Mouse (Mus musculus): Measurements from ENCODE around the gene Bmp8b.
"Not testable (repeated sequence)": the region's sequence is repeated elsewhere in the genome, so short reads cannot be mapped to it uniquely, and the experiment has no call there.

Gene Bmp8b

DNA sequence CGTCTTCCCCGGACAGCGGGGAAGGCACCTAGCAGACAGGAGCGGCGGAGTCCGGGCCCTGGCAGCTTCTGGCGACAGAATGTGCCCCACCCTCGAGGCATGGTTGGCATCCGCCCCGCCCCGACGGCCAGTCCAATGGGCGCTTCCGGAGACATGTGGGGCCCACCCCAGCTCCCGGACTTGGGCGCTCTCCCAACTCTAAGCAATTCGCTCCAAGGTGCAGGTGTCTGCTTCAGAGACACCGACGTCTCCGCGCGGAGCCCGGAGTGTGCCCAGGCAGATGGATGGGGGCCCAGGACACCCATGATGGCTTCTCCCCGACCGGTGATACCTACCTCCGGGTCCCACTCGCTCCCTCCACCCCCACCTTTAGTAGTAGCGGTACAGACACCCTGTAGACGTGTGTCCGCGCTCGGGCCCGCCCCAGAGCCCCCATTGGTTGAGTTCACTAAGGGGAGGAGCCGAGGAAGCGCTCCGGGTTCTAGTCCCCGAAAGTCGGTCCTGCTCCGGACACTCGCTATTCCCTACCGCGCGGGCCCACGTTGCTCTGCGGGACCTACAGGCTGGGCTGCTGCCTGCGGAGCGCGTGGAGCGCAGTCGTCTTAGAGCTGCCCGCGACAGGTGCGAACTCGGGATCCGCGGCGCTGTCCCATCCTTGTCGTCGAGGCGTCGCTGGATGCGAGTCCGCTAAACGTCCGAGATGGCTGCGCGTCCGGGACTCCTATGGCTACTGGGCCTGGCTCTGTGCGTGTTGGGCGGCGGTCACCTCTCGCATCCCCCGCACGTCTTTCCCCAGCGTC lies at the start of gene Bmp8b:
Gene Bmp8b (plus strand): TSS at position 515 of the 800 bp plus-strand sequence.
- DNase-seq (ENCODE audit: low spot score), result no peak

DNA sequence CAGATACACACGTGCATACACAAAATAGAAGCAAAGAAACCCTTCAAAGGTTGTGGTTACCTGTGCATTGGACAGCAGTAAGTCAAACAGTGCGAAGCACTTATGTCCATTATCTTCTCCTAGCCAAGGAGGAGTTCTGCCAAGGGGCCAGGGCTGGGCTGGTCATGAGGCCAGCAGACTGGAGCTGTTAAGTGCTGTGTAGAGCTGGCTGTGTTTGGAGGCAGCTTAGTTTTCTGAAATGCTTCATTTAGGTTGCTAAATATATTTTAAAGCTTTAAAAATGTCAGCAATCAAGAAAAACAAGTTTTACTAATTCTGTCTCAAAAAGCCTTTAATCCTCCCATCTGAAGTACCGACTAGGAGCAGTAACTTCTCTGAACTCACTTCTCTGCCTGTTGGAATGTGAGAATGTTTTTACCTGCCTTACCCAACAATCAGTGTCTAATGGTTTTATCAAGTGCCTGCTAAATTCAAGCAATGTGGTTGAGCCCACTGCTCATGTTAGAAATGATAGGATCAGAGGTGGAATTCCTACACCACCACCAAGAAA lies 48.3 kb upstream of the Bmp8b start:
- DNase-seq (ENCODE audit: low spot score), result no peak

DNA sequence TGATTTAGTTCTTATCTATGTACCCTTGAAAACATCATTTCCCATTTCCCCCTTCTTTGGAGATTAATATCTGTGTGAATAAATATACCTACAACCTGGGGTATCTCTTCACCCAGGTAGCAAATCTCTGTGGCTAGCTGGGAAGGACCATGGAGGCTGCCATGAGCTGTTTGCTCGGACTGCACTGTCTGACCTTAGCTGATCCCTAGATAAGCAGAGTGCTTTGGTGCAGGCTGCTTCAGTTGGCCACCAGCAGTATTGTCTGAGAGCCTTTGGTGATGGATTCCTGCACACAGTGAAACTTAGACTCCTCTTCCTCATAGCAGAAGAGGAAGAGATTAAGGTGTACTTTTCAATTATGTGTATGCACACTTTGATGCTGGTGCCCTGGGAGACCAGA lies 47.0 kb upstream of the Bmp8b start:
- DNase-seq (ENCODE audit: low spot score), result no peak

DNA sequence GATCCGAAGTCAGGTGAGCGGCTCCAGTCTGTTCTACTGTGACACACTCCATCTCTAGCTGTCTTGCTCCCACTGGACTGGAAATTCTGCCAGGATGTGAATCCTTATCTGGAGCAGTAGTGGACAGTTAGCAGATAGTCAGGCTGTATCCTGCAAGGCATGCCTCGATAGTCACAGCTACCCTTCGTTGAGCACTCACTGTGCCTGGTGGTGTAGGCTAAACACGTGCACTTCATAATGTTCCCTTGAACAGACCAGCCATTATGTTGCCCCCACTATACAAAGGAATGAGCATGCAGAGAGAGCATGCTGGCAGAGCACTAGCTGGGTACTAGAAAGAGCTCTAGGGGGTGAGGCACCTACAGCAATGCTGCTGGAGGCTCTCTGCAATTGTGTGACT lies 43.2 kb upstream of the Bmp8b start:
- no peak for DNase-seq (ENCODE audit: low spot score)

DNA sequence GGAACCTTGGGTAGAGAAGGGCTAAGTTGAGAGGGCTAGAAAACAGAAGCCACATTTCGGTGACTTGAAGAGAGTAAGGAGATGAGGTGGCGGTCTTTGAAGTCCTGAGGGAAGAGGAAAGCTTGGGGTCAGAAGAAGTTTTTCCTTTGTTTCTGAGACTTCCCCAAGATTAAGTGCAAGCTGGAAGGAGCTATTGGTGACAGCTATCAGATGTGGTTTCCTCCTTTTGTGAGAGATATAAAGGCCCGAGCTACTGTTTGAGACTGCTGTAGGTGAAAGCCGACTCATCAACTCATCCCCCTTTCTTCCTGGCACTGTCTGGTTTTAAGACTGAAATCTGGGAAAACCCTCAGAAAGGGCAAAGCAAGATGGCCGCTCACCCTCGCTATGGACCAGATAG lies 36.3 kb upstream of the Bmp8b start:
- DNase-seq (ENCODE audit: low spot score), result no peak

DNA sequence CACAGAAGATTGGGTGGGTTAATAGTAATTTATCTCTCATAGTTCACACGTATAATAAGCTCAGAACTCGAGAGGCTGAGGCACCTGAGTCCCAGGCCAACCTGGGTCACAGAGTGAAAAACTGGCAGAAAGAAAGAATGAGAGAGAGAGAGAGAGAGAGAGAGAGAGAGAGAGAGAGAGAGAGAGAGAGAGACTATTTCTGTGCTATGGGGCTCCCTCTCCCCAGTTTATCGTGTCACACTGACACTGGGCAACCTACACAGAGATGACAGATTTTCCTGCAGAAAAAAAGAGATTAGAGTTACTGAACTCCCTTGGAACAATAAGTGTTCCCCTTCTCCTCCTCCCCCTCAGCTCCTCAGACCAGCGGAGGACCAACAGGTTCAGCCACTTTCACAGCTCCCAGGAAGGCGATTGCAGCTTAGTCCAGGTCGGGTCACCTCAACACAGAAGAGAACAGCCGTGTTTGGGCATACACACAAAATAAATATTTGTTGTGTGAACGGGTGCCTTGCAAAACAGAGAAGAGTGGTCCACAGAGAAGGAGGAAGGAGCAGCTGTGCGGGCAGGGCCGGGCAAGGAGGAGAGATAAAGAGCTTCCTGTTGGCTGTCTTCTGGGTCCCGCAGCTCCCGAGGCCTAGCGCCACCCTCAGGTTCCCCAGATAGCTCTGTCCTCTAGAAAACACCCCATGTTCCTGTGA lies 33.5 kb upstream of the Bmp8b start:
- no peak for DNase-seq (ENCODE audit: low spot score)

DNA sequence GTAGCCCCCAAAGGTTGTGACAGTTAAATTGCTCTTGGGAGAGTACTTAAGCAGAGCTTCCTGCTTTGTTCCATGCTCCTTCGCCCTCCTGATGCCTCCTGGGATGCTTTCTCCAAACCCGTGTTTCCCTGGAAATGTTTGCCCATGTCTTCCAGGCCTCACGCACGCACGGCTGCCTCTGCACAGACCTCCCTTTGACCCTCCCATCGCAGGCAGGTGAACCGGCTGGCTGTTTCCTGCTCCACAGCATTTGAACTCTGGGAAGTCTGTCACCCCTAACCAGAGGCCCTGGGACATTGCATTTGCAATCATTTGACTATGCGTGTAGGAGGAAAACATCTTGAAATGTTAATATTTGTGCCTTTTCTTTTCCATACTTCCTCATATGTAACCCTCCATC lies 28.0 kb upstream of the Bmp8b start:
- no peak for DNase-seq (ENCODE audit: low spot score)

DNA sequence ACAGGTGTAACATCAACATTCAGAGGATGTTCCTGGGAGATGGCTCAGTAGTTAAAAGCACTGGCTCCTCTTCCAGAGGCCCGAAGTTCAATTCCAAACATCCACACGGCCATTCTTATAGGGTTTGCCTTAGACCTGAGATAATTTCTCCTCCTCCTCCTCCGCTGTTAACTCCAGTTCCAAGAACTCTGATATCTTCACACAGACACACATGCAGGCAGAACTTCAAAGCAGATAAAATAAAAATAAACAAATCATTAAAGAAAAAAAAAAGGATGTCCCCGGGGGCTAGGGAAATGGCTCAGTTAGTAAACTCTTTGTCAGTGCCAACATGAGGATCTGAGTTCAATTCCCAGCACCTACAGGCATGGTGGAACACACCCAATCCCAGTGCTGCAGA lies 26.7 kb upstream of the Bmp8b start:
- no peak for DNase-seq (ENCODE audit: low spot score)

DNA sequence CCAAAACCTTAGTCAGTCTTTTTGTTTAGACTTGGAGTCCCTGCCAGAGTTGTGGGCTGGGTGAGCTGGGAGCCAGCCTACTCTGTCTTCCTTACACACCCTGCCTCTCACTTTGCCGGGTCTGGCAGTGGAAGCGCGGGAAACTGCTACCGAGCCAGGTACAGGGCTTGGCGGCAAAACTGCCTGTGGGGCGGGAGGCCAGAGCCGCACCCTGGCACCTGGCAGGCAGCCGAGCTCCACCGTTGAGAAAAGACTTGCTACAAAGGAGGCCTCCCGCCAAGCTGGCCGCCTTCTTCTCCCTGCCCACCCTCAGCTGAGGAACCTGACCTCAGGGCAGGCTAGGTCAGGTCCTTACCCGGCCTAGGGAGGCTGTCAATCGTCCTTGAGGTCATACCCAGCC lies 24.2 kb upstream of the Bmp8b start:
- no peak for DNase-seq (ENCODE audit: low spot score)

DNA sequence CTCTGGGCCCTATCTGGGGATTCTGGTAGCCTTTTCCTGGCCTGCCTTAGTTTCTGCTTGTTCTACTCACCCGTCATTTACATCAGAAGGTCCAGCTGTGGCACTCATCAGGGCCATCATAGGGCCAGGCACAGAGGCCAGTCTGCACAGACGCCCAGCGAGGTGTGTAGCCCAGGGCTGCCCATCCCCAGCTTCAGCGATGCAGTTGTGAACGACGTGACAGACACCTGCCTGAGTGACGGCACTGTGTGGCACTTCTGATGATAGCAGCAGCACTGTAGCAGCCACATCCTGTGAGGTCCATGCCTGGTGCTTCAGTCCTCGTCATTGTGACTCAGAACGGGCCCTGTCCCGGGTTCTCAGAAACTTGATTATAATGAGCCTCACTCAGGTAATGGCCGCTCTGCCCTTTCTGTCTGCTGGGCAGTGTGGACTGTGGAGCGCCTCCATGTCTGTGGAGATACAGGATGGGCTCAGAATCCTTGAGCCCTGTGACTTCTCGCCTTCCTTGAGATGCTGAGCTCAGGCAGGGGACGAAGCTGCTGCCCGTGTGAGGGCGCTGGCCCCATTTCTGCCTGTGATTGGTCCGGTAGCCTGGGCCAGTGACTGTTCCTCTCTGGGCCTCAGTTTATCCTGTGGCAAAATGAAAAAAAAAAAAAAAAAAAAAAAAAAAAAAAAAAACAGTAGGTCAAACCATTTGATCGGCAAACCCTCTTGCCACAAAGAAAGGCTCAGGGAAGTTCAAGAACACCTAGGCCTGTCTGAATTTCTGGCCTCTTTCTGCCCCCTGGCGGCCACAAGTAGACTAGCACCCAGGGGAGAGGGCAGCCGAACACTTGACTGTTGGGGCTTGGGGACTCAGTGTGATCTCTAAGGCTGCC lies 22.4 kb upstream of the Bmp8b start:
- no peak for DNase-seq (ENCODE audit: low spot score)

DNA sequence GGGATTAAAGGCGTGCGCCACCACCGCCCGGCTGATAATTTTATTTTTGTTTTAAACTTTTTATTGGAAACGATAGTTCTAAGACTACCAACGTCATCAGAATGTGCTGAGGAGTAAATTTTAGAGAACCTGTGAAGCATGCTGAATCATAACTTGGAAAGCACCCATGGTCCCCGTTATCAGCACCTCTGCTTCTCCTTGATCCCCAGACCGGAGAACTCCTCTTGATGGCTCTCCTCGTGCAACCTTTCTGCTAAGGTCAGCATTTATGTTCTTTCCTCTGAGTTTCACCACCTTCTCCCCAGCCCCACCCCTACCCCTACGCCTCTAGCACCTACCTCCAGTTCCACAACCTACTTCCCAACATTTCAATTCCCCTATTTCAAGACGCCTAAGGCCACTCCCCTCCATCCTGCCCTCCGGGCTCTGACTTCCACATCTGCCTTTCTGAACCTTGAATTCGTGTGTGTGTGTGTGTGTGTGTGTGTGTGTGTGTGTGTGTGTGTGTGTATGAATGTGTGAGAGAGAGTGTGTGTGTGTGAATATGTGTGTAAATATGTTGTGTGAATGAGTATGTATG lies 21.6 kb upstream of the Bmp8b start:
- DNase-seq (ENCODE audit: low spot score), result no peak

DNA sequence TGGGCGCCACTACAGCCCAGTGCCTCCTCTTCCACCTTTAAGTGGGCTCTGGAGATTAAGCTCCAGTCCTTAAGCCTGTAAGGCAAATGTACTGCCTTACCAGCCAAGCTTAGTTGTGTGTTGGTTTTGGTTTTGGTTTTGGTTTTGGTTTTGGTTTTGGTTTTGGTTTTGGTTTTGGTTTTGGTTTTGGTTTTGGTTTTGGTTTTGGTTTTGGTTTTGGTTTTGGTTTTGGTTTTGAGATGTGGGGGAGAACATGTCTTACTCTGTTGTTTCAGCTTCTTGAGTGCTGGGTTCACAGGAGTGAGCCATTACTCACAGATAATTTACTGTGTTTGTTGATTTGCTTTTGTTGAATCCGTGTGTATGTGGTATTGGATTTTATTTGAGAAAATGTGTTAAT lies 19.7 kb upstream of the Bmp8b start:
- no peak for DNase-seq (ENCODE audit: low spot score)

DNA sequence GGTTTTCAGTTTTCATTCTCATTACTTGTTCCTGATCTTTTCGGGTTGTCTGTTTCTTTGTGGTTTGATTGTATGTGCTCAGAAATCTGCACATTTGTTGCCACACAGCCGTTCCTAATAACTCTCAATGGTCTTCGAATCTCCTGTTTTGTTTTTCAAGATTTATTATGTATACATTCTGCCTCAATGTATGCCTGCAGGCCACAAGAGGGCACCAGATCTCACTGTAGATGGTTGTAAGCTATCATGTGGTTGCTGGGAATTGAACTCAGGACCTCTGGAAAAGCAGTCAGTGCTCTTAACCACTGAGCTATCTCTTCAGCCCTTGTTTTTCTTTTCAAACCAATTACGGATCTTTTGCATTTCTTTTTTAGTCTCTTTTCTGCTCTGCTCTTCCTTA lies 18.6 kb upstream of the Bmp8b start:
- DNase-seq (ENCODE audit: low spot score), result no peak

DNA sequence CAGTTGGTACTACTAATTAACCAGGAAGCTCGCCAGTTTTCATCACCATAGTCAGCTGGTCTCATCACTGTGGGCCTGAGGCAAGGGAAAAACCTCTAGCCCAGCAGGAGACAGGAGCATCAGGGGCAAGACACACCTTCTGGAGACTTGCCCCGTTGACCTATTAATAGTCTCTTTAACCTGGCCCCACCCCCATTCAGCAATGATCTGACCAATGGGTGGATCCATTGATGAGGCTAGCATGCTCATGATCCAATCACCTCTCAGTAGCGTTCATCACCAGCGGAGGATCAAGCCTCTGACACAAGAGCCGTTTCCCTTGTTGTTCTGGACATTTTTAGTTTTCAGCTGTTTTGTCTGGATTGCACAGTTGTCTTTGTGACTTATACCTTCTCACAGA lies 12.3 kb upstream of the Bmp8b start:
- no peak for DNase-seq (ENCODE audit: low spot score)

DNA sequence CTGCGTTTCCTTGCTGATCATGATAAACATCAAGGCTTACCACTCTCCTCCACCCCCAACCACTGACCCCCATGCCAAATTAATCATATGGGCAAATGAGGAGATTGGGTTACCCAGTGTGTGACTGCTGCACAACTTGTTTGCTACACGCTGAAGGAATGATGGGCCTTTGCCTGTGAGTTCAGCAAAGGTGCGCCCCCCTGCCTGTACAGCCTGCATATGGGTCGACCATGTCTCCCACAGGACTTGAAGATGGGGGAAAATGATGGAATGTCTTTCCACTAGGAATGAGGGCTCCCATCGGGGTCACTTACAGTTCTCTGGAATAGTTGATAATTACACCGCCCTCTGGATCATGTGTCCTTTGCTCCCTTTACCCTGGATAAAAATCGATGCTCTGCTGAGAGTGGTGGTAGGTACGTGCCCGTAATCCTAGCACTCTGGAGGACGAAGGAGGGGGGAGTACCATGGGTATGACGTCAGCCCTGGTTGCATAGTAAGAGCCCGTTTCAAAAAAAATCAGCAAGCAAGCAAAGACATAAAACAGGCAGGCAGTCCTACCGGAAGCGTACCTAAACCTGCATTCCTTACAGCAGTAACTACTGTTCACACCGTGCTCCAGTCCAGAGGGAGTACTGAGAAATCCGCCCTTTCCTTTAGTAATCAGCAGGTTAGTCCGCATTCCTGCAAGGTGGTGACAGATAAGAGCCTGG lies 11.7 kb upstream of the Bmp8b start:
- DNase-seq (ENCODE audit: low spot score), result no peak

DNA sequence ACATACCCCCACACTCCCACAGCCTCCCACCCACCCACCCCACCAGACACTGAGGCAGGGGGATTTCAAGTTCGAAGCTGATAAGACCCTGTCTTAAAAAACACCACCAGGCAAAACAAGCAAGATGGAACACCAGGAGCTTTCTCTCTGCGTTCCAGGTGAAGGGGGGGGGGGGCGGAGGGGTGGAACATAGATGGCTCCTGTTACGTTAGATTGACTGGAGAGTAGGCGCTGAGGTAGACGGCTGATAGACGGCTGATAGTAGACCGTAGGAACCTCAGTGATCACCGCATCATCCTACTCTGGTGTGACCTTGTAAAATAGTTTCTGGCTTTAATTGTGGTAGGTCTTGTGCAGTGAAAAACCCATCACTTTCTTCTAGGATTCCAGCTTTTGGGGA lies 11.1 kb upstream of the Bmp8b start:
- no peak for DNase-seq (ENCODE audit: low spot score)

DNA sequence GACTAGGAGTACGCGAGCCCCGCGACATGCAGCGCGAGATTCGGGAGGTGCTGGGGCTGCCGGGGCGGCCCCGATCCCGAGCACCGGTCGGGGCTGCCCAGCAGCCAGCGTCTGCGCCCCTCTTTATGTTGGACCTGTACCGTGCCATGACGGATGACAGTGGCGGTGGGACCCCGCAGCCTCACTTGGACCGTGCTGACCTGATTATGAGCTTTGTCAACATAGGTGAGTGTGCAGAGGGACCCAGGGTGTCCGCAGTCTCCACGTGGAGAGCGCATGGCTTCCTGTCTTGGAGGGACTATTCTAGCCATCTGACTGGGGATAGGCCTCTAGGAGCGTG lies 456 bp downstream of the Bmp8b start:
- DNase-seq (ENCODE audit: low spot score), result no peak

DNA sequence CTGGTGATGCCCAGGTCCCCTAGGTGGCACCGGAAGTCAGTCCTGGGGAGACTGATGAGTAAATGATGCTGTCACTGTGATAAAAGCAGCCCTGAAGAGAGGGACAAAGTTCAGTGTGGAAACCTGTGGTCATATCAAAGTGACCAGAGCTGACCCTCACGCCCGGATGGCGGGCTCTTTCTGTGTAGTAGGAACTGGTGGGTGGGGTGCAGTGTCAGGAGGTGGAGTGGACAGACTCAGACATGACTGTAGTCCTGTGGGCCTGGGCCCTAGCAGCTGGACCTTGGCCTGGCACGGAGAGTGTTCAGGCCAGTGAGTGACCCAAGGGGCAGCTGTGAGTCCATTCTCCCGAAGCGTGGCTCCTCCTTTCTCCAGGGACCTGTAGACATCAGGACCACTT lies 964 bp downstream of the Bmp8b start:
- DNase-seq (ENCODE audit: low spot score), result not testable (repeated sequence)

DNA sequence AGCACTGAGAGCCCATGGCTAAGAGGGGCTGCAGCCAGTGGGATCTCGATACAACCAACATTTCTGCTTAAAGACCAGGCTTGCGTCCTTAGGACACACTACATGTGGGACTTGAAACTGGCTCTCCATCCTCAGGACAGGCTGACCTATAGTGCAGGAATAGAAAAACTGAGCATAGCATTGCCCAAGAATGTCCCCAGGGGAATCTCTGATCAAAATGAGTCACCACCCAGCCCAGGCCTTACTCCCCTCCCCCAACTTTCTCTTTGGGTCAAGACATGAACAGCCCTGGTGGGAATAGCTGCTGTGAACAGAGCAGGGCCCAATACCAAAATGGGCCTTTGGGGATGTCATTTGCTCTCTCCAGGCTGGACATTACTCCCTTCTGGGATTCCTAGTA lies 1.9 kb downstream of the Bmp8b start:
- DNase-seq (ENCODE audit: low spot score), result no peak

DNA sequence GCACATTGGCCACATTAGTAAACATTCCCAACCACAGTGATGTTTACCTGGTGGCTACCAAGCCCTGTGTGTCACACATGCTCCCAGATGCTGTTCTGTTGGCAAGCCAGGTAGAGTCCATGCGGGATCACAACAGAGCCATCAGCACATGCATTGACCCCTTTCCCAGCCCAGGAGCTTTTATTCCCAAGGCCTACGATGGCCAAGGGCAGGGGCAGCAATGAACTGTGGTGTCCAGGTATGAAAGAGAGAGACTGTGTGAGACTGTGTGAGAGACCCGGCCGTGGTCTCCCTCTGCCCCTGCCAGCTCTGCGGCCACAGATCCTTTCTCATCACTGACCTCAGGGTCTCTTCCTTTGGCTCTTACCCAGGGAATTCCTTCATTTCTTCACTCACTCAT lies 3.1 kb downstream of the Bmp8b start:
- DNase-seq (ENCODE audit: low spot score), result no peak

DNA sequence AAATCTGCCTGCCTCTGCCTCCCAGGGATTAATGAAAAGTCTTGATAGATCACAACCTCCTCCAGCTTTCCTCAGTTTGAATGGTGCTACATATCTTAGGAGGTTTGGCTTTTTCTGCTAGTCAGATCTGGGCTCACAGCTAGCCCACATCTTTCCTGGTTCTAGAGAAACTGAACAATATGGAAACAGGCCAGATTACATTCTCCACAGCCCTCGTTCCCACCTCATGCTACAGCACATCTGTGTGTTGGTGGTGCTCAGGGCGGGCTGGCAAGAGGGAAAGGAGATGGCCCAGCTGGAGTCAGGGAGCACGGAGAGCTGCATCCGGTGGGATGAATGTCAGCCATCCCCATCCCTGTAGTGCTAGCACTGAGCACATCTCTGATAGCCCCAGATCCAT lies 5.8 kb downstream of the Bmp8b start:
- no peak for DNase-seq (ENCODE audit: low spot score)
